Mouse (Mus musculus): ENCODE data around the gene Rps8.
A peak's percentile ranks its signal among the peaks of the same experiment; 100 is the strongest.

Rps8 gene

DNA sequence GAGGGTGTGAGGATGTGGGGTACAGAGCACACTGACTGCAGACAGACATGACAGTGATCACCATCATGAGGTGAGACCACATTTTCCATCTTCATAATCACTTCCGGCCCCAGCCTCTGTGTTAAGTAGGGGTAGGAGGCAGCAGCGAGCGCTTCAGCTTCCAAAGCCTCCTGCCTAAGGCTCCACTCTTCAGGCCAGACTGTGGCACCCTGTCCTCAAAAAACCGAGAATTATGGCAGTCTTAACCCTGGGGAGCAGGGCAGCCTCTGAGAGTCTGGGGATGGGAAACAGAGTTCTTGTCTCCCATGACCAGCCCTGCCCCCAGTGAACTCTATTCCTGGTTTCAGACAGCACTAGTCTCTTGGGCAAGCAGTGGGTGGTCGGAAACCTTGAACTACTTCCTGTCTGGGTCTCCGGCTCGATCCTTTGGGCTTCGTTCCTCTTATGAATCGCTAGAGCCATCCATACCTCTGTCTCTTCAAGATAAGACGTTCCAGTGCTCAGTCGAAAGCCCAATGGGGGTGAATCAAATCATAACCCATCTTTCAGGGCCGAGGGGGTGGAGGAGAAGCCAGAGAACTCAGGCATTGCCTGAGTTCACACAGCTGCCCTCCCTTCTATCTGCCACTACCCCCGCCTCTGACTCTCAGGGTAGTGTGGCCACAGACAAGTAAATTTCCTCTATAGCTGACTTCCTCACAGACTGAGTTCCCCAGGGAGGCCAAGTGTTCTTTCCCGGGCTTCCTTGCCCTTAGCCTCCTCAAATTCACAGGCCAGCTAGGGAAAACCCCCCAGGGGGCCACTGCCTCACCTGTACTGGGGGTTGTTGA, 31.3 kb downstream of the Rps8 start:
- no peak for DNase-seq (ENCODE audit: low read depth, low spot score)

DNA sequence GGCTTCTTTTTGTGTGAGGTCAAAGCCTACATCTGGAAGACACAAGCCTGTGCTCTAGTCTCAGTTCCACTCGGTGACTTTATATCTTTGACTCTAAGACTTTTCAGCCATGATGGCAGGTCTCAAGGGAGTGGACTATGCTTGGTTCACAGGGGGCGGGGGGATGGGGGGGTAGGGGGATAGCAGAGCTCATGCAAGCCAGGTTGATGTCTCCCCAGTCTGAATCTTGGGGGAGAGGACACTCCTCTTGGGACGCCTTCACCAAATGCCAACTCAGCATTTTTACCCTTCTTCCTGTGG, 31.9 kb downstream of the Rps8 start:
- DNase-seq (ENCODE audit: low read depth, low spot score) = no peak

DNA sequence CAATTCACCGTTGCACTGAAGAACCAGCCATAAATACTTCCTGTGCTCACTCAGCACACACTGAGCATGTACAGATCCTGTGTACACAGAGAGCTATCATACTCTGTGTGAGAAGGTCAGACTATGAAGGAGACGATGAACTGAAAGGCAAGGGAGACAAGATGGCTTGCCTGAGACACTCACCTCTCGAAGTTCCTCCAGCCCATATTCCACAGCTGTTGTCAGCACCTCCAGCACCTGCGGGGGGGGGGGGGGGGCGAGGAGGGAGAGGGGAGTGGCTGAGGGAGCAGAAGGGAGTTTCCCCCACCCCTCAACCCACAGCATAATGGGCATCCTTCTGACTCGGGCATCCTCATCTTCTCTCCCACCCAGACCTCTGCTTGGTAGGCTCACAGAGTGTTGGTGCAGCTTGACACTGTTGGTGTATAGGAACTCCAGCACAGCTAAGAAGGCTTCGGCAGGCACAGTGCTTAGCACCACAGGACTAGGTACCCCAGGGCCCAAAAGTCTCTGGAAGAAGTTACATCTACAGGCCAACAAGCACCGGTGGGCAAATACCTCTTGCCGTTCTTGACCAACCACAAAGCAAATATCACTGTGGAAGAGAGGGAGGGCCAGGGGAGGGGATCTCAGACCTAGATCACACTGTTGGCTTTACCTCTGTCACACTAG, 32.4 kb downstream of the Rps8 start:
- no peak for DNase-seq (ENCODE audit: low read depth, low spot score)

DNA sequence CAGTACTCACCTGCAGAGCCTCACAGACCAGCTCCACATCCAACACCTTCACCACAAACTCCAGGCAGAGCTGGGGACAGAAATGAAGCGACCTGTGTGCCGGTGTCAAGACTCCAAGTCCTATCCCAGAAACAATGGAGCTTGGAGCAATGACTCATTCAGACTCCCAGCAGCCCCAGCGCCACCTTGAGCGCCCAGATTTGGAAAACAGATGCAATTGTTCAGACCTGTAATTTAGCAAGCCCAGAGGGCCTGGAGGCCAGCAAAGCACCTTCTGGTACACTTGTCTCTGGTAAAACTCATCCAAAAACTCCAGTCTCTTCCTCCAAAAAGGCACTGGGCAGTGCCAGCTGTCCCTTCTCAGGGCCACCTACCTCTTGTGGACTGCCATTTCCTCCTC, 33.8 kb downstream of the Rps8 start:
- no peak for DNase-seq (ENCODE audit: low read depth, low spot score)

DNA sequence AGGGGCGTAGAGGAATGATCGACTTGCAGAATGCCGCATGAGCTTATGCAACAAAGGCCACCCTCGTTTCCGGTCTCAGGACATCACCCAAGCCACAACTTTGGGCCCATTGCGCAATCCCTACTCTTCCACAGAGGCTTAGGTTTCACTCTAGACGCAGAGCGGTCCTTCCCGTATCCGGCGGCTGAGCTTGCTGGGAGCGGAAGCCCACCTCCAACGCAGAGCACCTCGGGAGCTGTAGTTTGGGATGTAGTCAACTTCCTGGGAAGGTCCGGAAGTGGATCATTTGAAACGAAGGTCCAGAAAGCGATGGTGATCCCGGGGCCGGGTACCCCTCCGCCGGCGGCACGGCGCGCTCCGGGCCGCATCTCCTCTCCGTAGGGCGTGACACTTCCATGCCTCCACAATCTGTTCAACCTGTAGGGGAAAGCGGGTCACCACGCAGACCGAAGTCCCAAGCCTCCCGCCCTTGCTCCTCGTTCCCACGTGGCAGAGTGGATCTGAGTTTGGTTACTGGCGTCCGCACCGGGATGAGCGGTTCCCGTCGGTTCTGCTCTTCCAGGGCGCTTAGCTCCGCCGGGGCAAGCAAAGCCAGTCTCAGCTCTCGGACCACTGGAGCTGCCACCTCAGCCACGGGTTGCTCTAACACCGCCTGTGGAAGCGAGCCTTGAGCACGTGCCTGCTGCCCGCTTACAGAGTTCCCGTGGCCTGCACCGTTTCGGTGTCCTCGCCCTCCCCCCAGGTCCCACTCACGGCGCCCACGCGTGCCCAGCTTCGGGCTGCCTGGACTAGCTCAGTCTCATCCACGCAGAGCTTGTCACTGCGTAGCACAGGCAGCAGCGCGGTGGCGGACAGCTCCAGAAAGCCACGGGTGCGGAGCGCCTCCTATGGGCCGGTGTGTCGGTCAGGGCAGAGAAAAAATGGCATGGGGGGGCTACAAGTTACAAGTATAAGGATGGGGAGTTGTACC, 35.3 kb downstream of the Rps8 start:
- DNase-seq (ENCODE audit: low read depth, low spot score) = peak; percentile 54

DNA sequence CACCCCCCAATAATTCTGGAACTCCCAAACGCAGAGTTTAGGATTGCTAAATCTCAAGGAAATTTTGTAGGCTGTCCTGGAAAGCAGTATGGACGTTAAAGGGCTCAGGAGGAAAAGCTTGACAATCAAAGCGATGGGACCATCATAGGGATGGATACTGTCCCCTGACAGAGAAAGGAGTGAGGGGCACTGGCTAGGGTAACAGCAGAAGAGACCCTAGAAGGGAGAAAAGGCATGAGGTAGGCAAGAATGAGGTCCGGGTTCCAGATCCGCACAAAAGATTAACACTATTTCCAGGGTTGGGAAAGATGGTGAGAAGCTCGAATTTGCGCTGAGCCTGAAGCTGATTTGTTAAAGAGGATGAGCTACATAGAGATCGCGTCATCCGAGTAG, 36.0 kb downstream of the Rps8 start:
- no peak for DNase-seq (ENCODE audit: low read depth, low spot score)

DNA sequence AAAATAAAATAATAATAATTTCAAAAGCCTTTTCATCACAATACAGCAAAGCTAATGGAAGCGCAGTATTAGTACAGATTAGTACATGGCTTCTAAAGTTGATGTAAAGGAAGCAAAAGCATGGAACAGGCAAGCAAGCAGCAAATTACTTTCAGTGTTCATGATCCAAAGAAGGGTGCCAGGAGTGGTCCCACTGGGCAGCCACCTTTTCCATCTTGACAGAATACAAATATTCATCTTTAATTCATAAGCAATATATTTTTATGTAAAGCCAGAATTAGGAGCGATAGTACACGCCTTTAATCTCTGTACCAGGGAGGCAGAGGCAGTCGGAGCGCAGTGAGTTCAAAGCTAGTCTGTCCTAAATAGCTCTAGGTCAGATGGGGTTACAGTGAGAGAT, 36.4 kb downstream of the Rps8 start:
- DNase-seq (ENCODE audit: low read depth, low spot score) = no peak

DNA sequence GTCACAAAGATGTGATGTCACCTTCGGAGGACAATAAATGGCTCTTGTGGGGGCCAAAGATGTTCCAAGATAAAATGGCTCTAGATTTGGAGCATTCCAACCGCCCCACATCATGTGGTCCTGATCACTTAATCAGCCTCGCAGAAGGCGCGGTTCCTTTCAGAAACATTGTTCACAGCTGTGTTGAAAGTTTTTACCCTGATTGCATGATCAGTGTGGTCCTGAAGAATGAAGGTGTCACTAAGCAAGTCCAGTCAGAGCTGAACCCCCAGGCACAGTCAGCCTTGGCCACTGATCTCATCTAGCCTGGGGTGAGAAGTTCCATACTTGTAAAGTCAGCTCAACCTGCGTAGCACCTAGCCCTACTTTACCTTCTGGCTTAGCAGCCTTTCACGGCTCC, 38.1 kb downstream of the Rps8 start:
- no peak for DNase-seq (ENCODE audit: low read depth, low spot score)

DNA sequence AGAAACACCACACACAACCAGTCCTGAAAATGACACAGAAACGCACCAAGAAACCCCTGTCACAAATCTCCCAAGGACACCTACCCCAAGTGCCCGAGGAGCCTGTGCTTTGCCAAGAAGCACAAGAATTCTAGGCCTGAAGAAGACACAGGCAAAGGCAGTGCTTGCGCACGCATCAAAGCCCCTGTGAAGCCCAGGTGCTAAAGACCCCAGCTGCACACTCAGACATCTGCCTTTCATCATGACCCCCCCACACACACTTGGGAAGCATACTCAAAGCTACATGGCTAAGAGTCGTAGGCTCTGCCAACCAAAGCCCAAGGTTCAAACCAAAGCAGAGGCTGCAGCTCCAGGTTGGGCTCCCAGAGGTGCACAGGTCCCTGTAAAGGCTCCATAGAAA, 40.5 kb downstream of the Rps8 start:
- DNase-seq (ENCODE audit: low read depth, low spot score) = no peak

DNA sequence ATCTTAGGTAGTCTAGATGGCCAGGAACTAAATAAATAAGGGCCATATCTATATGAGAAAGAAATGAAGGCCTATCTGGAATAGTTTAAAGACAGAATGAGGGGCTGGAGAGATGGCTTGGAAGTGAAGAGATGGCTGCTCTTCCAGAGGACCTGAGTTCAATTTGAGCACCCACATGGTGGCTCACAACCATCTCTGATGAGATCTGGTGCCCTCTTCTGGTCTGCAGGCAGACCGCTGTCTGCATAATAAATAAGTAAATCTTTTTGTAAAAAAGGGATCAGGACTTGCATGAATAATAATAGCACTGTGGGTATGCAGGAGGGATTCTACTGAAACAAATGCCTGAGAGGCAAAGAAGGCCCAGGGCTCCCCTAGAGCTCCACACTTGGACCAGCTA, 42.8 kb downstream of the Rps8 start:
- DNase-seq (ENCODE audit: low read depth, low spot score) = no peak

DNA sequence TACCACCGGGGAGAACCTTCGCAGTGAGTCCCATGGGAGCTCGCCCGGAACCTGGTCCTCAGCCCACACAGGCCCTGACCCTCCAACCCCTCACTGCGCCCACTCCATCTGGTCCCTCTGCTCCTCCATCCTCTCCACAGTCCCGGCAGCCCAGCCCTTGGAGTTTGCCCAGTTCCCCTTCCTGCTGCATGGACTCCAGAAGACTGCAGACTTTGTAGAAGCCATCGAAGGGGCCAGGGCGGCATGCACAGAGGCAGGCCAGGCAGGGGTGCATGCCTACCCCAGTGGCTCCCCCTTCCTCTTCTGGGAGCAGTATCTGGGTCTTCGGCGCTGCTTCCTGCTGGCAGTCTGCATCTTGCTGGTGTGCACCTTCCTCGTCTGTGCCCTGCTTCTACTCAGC, 45.1 kb downstream of the Rps8 start:
- no peak for DNase-seq (ENCODE audit: low read depth, low spot score)

DNA sequence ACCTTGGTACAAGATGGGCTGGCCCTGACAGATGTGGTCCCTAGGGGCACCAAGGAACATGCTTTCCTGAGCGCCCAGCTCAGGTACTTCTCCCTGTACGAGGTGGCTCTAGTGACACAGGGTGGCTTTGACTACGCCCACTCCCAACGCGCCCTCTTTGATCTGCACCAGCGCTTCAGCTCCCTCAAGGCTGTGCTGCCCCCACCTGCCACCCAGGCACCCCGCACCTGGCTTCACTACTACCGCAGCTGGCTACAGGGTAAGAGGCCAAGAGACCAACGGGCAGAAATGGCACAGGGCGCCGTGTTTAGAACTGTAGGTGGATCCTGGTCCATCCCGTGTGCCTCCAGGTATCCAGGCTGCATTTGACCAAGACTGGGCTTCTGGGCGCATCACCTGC, 45.8 kb downstream of the Rps8 start:
- no peak for DNase-seq (ENCODE audit: low read depth, low spot score)

DNA sequence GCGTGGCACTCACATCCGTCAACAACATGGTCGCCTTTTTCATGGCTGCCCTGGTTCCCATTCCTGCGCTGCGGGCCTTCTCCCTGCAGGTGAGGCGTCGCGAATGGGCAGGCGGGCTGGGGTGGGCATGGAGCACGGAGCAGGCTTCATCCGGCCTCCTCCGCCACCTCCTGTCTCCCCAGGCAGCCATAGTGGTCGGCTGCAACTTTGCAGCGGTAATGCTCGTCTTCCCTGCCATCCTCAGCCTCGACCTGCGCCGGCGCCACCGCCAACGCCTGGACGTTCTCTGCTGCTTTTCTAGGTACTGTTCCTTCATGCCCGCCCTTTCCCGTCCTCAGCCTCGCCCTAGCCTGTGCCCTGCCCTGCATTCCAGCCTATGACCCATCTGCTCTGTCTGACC, 46.7 kb downstream of the Rps8 start:
- DNase-seq (ENCODE audit: low read depth, low spot score) = no peak

DNA sequence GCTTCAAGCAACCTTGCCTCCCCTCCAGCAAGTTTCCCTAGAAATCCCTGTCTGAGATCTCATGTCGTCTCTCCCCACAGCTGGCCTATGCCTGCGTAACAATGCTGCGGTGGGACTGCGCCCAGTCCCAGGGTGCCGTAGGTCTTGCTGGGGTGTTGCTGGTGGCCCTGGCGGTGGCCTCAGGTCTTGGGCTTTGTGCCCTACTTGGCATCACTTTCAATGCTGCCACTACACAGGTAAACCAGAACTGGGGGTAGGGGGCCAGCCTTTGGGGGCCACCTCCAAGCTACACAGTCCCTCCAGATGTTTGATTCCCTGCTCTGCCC, 47.6 kb downstream of the Rps8 start:
- DNase-seq (ENCODE audit: low read depth, low spot score) = no peak

DNA sequence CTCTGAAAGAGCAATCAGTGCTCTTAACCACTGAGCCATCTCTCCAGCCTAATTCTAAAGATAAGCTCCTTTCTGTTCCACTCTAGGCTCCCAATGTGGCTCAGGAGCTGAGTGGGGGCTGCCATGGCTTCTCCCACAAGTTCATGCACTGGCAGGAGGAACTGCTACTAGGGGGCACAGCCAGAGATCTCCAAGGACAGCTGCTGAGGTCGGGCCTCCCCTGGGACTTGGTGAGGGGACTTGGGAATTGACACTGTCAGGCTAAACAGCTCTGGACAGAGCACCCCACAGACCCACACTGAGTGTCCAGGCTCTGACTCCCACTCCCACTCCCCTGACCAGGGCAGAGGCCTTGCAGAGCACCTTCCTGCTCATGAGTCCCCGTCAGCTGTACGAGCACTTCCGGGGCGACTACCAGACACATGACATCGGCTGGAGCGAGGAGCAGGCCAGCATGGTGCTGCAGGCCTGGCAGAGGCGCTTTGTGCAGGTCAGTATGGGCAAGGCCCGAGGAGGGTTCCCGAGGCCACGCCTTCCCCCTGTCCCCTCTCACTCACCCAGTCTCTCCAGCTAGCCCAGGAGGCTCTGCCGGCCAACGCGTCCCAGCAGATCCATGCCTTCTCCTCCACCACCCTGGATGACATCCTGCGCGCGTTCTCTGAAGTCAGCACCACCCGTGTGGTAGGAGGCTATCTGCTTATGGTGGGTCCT, 48.1 kb downstream of the Rps8 start:
- DNase-seq (ENCODE audit: low read depth, low spot score) = no peak

DNA sequence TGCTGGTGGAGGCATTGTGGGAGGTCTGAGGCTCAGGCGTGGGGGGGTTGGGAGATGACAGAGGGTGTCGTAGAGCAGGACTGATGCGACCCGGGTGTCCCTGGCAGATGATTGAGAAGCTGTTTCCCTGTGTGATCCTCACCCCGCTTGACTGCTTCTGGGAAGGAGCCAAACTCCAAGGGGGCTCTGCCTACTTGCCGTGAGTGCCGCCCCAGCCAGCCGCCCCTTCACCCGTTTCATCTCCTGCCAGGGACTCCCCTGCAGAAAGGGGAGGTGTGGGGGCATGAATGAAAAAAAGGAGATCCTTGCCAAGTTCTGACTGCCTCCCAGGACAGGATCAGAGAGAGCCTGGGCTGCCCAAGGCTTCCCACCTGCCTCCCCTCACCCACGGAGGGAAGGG, 50.9 kb downstream of the Rps8 start:
- no peak for DNase-seq (ENCODE audit: low read depth, low spot score)

DNA sequence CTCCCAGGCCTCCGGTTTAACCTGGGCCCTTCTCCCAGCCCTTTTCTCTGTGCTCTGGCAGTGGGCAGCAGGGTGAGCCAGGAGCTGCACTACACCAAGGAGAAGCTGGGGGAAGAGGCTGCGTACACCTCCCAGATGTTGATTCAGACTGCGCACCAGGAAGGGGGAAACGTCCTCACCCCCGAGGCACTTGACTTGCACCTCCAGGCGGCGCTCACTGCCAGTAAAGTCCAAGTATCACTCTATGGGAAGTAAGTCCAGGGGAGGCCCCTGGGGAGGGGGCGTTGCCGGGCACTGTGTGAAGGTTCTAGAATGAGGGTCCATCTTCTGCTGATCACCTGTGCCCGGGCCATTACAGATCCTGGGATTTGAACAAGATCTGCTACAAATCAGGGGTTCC, 51.4 kb downstream of the Rps8 start:
- no peak for DNase-seq (ENCODE audit: low read depth, low spot score)
